Mouse (Mus musculus) 416B (cell line): ENCODE data around the gene Stat2.
A peak's percentile ranks its signal among the peaks of the same experiment; 100 is the strongest.
"Not testable (repeated sequence)": the region's sequence is repeated elsewhere in the genome, so short reads cannot be mapped to it uniquely, and the experiment has no call there.

Experiments
- DNase-seq: peaks from one replicate; pipeline ENCODE4 v3.0.0; 2011; ENCODE audit warnings: low read depth

Stat2 gene

GRCm38 (mm10) chr10:128258953-128259352 lies 11.4 kb upstream of the Stat2 start:
- peak; percentile 74 for DNase-seq

- no peak for DNase-seq
Observed at GRCm38 (mm10) chr10:128259946-128260345, 10.4 kb upstream of the Stat2 start.

GRCm38 (mm10) chr10:128260376-128260775 lies 10.0 kb upstream of the Stat2 start:
- DNase-seq, result not testable (repeated sequence)

GRCm38 (mm10) chr10:128262300-128262699 lies 8.1 kb upstream of the Stat2 start:
- DNase-seq, result no peak

- no peak for DNase-seq
Observed at GRCm38 (mm10) chr10:128263393-128264310, 6.7 kb upstream of the Stat2 start.

GRCm38 (mm10) chr10:128268371-128268770 lies 2.0 kb upstream of the Stat2 start, which contains the start of gene Apof:
TSS of gene Apof (plus strand) at chr10:128268671.
- no peak for DNase-seq

GRCm38 (mm10) chr10:128269206-128269910 lies 1.0 kb upstream of the Stat2 start:
- DNase-seq, result no peak

GRCm38 (mm10) chr10:128270866-128271265 lies 507 bp downstream of the Stat2 start:
- peak; percentile 64 for DNase-seq

GRCm38 (mm10) chr10:128271883-128272282 lies 1.5 kb downstream of the Stat2 start:
- DNase-seq, result peak; percentile 59

- DNase-seq, result not testable (repeated sequence)
Observed at GRCm38 (mm10) chr10:128272819-128273439, 2.6 kb downstream of the Stat2 start.

GRCm38 (mm10) chr10:128275374-128275773 lies 5.0 kb downstream of the Stat2 start:
- DNase-seq, result not testable (repeated sequence)

- no peak for DNase-seq
Observed at GRCm38 (mm10) chr10:128278158-128278557, 7.8 kb downstream of the Stat2 start.

- DNase-seq, result no peak
Observed at GRCm38 (mm10) chr10:128280943-128281342, 10.6 kb downstream of the Stat2 start.

GRCm38 (mm10) chr10:128281682-128282081 lies 11.3 kb downstream of the Stat2 start:
- DNase-seq, result no peak

GRCm38 (mm10) chr10:128282886-128283450 lies 12.6 kb downstream of the Stat2 start:
- no peak for DNase-seq

GRCm38 (mm10) chr10:128283604-128284579 lies 13.5 kb downstream of the Stat2 start:
- peak; percentile 69 for DNase-seq

GRCm38 (mm10) chr10:128290594-128290993 lies 20.2 kb downstream of the Stat2 start:
- DNase-seq, result not testable (repeated sequence)

GRCm38 (mm10) chr10:128296370-128297090 lies 26.2 kb downstream of the Stat2 start:
- DNase-seq, result no peak

GRCm38 (mm10) chr10:128297221-128297620 lies 26.9 kb downstream of the Stat2 start:
- DNase-seq, result no peak

GRCm38 (mm10) chr10:128297622-128298021 lies 27.3 kb downstream of the Stat2 start:
- DNase-seq, result no peak
